Mouse (Mus musculus): ENCODE measurements around the gene Hoxb5. TPM values are rescaled to one million over a fixed set of nuclear protein-coding genes. Genes with fewer than 3 reads are reported as not detected.

The Hoxb5 gene
- total and polyA plus RNA-seq, 3 experiments = 0.18 to 0.23 TPM; not detected in 1

DNA sequence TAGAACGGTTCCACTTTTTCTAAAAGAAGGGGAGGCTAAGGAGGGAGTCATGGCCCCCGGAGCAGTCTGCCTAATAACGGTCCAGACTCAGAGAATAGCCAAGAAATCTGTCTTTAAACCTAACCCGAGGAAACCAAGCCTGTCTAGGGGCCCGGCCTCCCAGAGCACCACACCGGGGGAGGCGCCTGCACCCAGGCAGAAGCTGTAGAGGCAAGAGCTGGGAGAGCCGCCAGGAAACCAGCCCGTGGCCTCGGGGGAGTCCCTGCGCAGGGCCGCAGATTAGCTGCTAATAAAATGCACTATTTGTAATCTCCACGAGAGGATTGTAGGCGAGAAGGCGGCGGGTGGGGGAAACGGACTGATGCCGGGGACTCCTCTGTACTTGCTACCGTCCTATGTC is 33.3 kb upstream of the Hoxb5 start:
- H3K36me3 ChIP-seq (ENCODE audit: control insufficient read depth, insufficient read depth, low read length) = no peaks in the 10 kb centered on the region
- 5% methylated on average over 19 of the region's 19 CpGs for WGBS
- H3K27me3 ChIP-seq (ENCODE audit: control insufficient read depth, insufficient read depth, low read length) = peaks cover 37% of the 10 kb centered on the region
- intact Hi-C loops (cut with DNase I) = no loop called here
- no peak overlapping the region for H3K4me3 ChIP-seq
- no peaks in the 10 kb centered on the region for H3K79me2 ChIP-seq (replicated peaks; ENCODE audit: control insufficient read depth, insufficient read depth, low read length)
- no peaks in the 10 kb centered on the region; the same call in 1 of the 2 replicates for H3K4me1 ChIP-seq (ENCODE audit: control insufficient read depth, insufficient read depth, low read length)
- DNase-seq = no peak
- no peak for TF ChIP-seq CTCF (IDR thresholded peaks at IDR 0.05)
- no peak for TF ChIP-seq EP300 (IDR thresholded peaks at IDR 0.05; ENCODE audit: insufficient read depth, low read depth, low read length)
- no peak for TF ChIP-seq POLR2A (IDR thresholded peaks at IDR 0.05; ENCODE audit: insufficient read depth, low read depth, low read length)
- no peak overlapping the region for H3K27ac ChIP-seq
- no peak overlapping the region for H3K9ac ChIP-seq (ENCODE audit: low read depth, low read length)

DNA sequence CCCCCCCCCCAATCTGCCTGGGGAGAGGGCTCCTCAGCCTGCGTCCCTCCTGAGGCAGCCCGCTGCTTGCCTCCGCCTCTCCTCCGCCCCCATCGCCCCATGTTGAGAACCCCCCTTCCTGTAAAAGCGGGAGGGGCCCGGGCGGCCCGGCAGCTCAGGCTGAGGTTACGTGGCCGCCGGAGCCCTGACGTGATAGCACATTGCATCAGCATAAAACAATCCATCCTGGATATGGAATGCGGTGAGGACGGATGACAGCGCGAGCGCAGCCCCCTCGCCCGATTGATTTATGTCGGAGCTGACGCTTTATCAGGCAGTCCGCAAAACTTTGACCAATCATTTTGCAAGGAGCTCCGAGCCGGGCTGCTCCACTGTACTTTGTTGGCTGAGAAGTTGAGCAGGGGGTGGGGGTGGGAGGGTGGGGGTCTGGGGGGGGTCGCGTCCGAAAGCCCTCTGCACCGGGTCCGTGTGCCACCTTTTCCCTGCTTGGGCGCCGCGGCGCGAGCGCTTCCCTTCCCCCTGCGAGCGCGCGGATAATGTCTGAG is 32.1 kb upstream of the Hoxb5 start, which contains the start of gene Hoxb9:
Gene Hoxb9 (plus strand): TSS at position 462 of the 545 bp plus-strand sequence.
- H3K4me1 ChIP-seq (ENCODE audit: control insufficient read depth, insufficient read depth, low read length) = no peaks in the 10 kb centered on the region; the same call in 1 of the 2 replicates
- no peak within 1 kb of the TSS for H3K4me3 ChIP-seq
- TF ChIP-seq CTCF (IDR thresholded peaks at IDR 0.05) = no peak
- no peak for TF ChIP-seq EP300 (IDR thresholded peaks at IDR 0.05; ENCODE audit: insufficient read depth, low read depth, low read length)
- no peak for TF ChIP-seq POLR2A (IDR thresholded peaks at IDR 0.05; ENCODE audit: insufficient read depth, low read depth, low read length)
- intact Hi-C loops (cut with DNase I) = no loop called here
- no peak within 1 kb of the TSS for H3K9ac ChIP-seq (ENCODE audit: low read depth, low read length)
- DNase-seq = no peak
- H3K27ac ChIP-seq = no peak within 1 kb of the TSS
- no peaks in the 10 kb centered on the region for H3K36me3 ChIP-seq (ENCODE audit: control insufficient read depth, insufficient read depth, low read length)
- H3K27me3 ChIP-seq (ENCODE audit: control insufficient read depth, insufficient read depth, low read length) = peaks cover 36% of the 10 kb centered on the region
- H3K79me2 ChIP-seq (replicated peaks; ENCODE audit: control insufficient read depth, insufficient read depth, low read length) = no peaks in the 10 kb centered on the region
- 1% methylated on average over 36 of the region's 40 CpGs for WGBS

GRCm38 (mm10) chr11:96271541-96272011 is 31.6 kb upstream of the Hoxb5 start:
- Histone ChIP-seq H3K4me3 (no peak overlapping the region), H3K4me1 (ENCODE audit: control insufficient read depth, insufficient read depth, low read length) (no peaks in the 10 kb centered on the region; the same call in 1 of the 2 replicates), H3K36me3 (ENCODE audit: control insufficient read depth, insufficient read depth, low read length) (no peaks in the 10 kb centered on the region), H3K9ac (ENCODE audit: low read depth, low read length) (no peak overlapping the region), H3K27ac (no peak overlapping the region), H3K27me3 (ENCODE audit: control insufficient read depth, insufficient read depth, low read length) (peaks cover 36% of the 10 kb centered on the region), H3K79me2 (replicated peaks; ENCODE audit: control insufficient read depth, insufficient read depth, low read length) (no peaks in the 10 kb centered on the region)
- TF ChIP-seq EP300 (IDR thresholded peaks at IDR 0.05; ENCODE audit: insufficient read depth, low read depth, low read length) = no peak
- no peak for TF ChIP-seq CTCF (IDR thresholded peaks at IDR 0.05)
- TF ChIP-seq POLR2A (IDR thresholded peaks at IDR 0.05; ENCODE audit: insufficient read depth, low read depth, low read length) = no peak
- DNase-seq = peak in 1 of 2 experiments; percentile 42
- 1% methylated on average over 52 of the region's 52 CpGs for WGBS
- intact Hi-C loops (cut with DNase I) = no loop called here

- Histone ChIP-seq H3K27ac (no peak overlapping the region), H3K4me1 (ENCODE audit: control insufficient read depth, insufficient read depth, low read length) (no peaks in the 10 kb centered on the region; the same call in 1 of the 2 replicates), H3K36me3 (ENCODE audit: control insufficient read depth, insufficient read depth, low read length) (no peaks in the 10 kb centered on the region), H3K4me3 (no peak overlapping the region), H3K79me2 (replicated peaks; ENCODE audit: control insufficient read depth, insufficient read depth, low read length) (no peaks in the 10 kb centered on the region), H3K27me3 (ENCODE audit: control insufficient read depth, insufficient read depth, low read length) (peaks cover 32% of the 10 kb centered on the region), H3K9ac (ENCODE audit: low read depth, low read length) (no peak overlapping the region)
- TF ChIP-seq CTCF (IDR thresholded peaks at IDR 0.05) (no peak), POLR2A (IDR thresholded peaks at IDR 0.05; ENCODE audit: insufficient read depth, low read depth, low read length) (no peak), EP300 (IDR thresholded peaks at IDR 0.05; ENCODE audit: insufficient read depth, low read depth, low read length) (no peak)
- 2% methylated on average over 58 of the region's 58 CpGs for WGBS
- intact Hi-C loops (cut with DNase I) = no loop called here
- no peak for DNase-seq
Measured at GRCm38 (mm10) chr11:96272024-96272921, 30.9 kb upstream of the Hoxb5 start.

DNA sequence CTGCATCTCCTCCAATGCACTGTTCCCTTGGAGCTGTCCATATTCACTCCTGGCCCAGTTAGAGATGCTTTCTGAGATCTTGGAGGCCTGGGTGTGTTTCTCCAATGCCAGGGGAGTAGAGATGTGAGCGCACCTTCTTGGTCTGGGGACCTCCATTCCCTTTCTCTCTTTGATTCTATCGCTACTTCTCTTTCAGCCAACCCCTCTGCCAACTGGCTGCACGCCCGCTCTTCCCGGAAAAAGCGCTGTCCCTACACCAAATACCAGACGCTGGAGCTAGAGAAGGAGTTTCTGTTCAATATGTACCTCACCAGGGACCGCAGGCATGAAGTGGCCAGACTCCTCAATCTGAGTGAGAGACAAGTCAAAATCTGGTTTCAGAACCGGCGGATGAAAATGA is 28.7 kb upstream of the Hoxb5 start:
- WGBS = 11% methylated on average over 10 of the region's 10 CpGs
- intact Hi-C loops (cut with DNase I) = no loop called here
- H3K27me3 ChIP-seq (ENCODE audit: control insufficient read depth, insufficient read depth, low read length) = peaks cover 34% of the 10 kb centered on the region

GRCm38 (mm10) chr11:96275896-96276295 is 27.2 kb upstream of the Hoxb5 start:
- Histone ChIP-seq H3K79me2 (replicated peaks; ENCODE audit: control insufficient read depth, insufficient read depth, low read length) (no peaks in the 10 kb centered on the region), H3K36me3 (ENCODE audit: control insufficient read depth, insufficient read depth, low read length) (no peaks in the 10 kb centered on the region), H3K27ac (no peak overlapping the region), H3K4me3 (no peak overlapping the region), H3K4me1 (ENCODE audit: control insufficient read depth, insufficient read depth, low read length) (no peaks in the 10 kb centered on the region; the same call in 1 of the 2 replicates), H3K9ac (ENCODE audit: low read depth, low read length) (no peak overlapping the region), H3K27me3 (ENCODE audit: control insufficient read depth, insufficient read depth, low read length) (peaks cover 39% of the 10 kb centered on the region)
- no peak for TF ChIP-seq EP300 (IDR thresholded peaks at IDR 0.05; ENCODE audit: insufficient read depth, low read depth, low read length)
- no peak for TF ChIP-seq POLR2A (IDR thresholded peaks at IDR 0.05; ENCODE audit: insufficient read depth, low read depth, low read length)
- TF ChIP-seq CTCF (IDR thresholded peaks at IDR 0.05) = no peak
- 9% methylated on average over 4 of the region's 4 CpGs for WGBS
- DNase-seq = no peak
- intact Hi-C loops (cut with DNase I) = loop anchor here (5.0 kb wide), 2 partner anchors 276 to 586 kb away; no protein-coding TSS in a partner anchor

More for the DNA sequence above, 28.7 kb upstream of the Hoxb5 start:
- DNase-seq = no peak
- Histone ChIP-seq H3K4me3 (no peak overlapping the region), H3K79me2 (replicated peaks; ENCODE audit: control insufficient read depth, insufficient read depth, low read length) (no peaks in the 10 kb centered on the region), H3K4me1 (ENCODE audit: control insufficient read depth, insufficient read depth, low read length) (no peaks in the 10 kb centered on the region; the same call in 1 of the 2 replicates), H3K27ac (no peak overlapping the region), H3K9ac (ENCODE audit: low read depth, low read length) (no peak overlapping the region), H3K36me3 (ENCODE audit: control insufficient read depth, insufficient read depth, low read length) (no peaks in the 10 kb centered on the region)
- no peak for TF ChIP-seq CTCF (IDR thresholded peaks at IDR 0.05)

Data from heart, adult 2 months (tissue).